Mouse (Mus musculus) kidney, adult 2 months (tissue): ENCODE measurements around the gene Cby3.

ENCODE experiments used
- CTCF ChIP-seq: fragments of 200-500 bp; conservative IDR thresholded peaks from 2 replicates; pipeline ENCODE4 v1.5.1; 2011; ENCODE audit warnings: low read depth, mild to moderate bottlenecking, control low read depth, low read length, moderate library complexity, mixed read lengths; ENCODE audit not compliant: insufficient read depth, insufficient read length
- POLR2A ChIP-seq: fragments of 200-500 bp; IDR thresholded peaks from one replicate; pipeline ENCODE4 v1.6.1; 2011; ENCODE audit warnings: low read depth, low read length, control low read depth

DNA sequence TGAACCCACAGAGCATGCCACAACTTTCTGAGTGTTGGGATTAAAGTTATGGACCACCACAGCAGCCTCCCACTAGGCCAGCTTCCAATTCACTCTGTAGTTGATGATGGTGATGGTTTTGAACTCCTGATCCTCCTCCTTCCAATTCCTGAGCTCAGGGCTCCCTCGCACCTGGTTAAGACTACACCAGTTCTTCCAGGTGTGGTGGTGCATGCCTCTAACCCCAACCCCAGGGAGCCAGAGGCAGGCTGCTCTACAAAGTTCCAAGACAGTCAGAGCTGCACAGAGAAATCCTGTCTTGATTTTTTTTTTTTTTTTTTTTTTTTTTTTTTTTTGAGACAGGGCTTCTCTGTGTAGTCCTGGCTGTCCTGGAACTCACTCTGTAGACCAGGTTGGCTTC lies 19.4 kb downstream of the Cby3 start:
- no peak for TF ChIP-seq CTCF
- TF ChIP-seq POLR2A, result no peak
